Mouse (Mus musculus): Measurements from ENCODE around the gene Srcap.

DNA sequence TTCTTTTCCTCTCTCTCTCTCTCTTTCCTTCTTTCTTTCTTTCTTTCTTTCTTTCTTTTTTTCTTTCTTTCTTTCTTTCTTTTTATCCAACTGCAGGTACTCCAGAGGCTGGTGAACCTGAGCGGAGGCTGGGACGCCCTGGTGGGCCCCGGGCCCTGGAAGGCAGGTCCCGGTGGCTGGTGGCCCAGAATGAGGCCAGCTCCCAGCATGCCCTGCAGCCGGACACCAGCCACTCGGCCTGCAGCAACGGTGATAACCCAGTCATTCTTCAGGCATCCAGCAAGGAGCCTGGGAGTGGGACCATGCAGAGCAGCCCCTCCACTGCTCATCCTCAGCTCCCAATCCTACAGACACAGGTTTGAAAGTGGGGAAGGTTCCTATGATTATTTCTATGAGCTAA lies 4.1 kb downstream of the Srcap start:
- TF ChIP-seq CTCF (IDR thresholded peaks at IDR 0.05; ENCODE audit: insufficient read depth, low read length), result no peak
- no peak for TF ChIP-seq POLR2A (IDR thresholded peaks at IDR 0.05; ENCODE audit: borderline replicate concordance, extremely low read depth, low read depth, low read length)

All from lung, adult 2 months (tissue).